8 mouse cellular contexts compared by ENCODE assay signal in genomic region chr13:24937108-24937838, GRCm38 (mm10). TPM values are rescaled to one million over a fixed set of nuclear protein-coding genes. Genes with fewer than 3 reads are reported as not detected.
DNase-seq lines count a peak whose midpoint lies in the region; ATAC-seq and TF ChIP-seq lines count a peak whose summit lies in the region.

Gene Aldh5a1 (minus strand): TSS chr13:24937661.

- DNase-seq in Patski (ENCODE audit: low read depth, low spot score) = no peak
- DNase-seq in cerebellum, adult 9-11 months = peak; percentile 83
- peak; percentile 55 to 70 for DNase-seq in frontal cortex, postnatal 14 days (ENCODE audit: low spot score in 2 of 2)
- DNase-seq in hindbrain, embryonic 11.5 days (ENCODE audit: low spot score) = peak; percentile 87
- peak; percentile 81 for DNase-seq in layer of hippocampus, postnatal 14 days (ENCODE audit: low spot score in 2 of 2)
- DNase-seq in lung, postnatal 10 days = peak; percentile 82
- DNase-seq in retina, embryonic 14.5 days (ENCODE audit: low spot score) = peak; percentile 84
- peak; percentile 67 for DNase-seq in urinary bladder, adult 2 months (ENCODE audit: low spot score)

- in situ Hi-C loops in Patski (cut with MboI; ENCODE audit: low pct_unique_long_range_greater_than_20kb) = loop anchor here (5.0 kb wide), 2 partner anchors 45 to 180 kb away; no protein-coding TSS in a partner anchor

- ATAC-seq in Patski = peak; percentile 88
- ATAC-seq in hindbrain, embryonic 11.5 days (ENCODE audit: low FRiP score) = peak; percentile 92

- peak within 1 kb of the TSS; percentile 76 for H3K27ac ChIP-seq in hindbrain, embryonic 11.5 days (ENCODE audit: low read depth, low read length)

- peak; percentile 93 for TF ChIP-seq CTCF in Patski (IDR thresholded peaks at IDR 0.05)

- H3K36me3 ChIP-seq in hindbrain, embryonic 11.5 days (ENCODE audit: control insufficient read depth, insufficient read depth, low read length) = no peaks in the 10 kb centered on the region

- POLR2A ChIA-PET in Patski (lab: Charles Lee) = interaction anchor here (0.8 to 1.2 kb wide), 2 partner anchors 9 to 27 kb away, joined by 3 read pairs; no protein-coding TSS in a partner anchor

- H3K4me2 ChIP-seq in hindbrain, embryonic 11.5 days (replicated peaks; ENCODE audit: low read depth, low read length) = peak within 1 kb of the TSS; percentile 91

- no peaks in the 10 kb centered on the region for H3K9me3 ChIP-seq in hindbrain, embryonic 11.5 days (ENCODE audit: control insufficient read depth, low read length)

- no peaks in the 10 kb centered on the region for H3K27me3 ChIP-seq in Patski
- H3K27me3 ChIP-seq in hindbrain, embryonic 11.5 days (ENCODE audit: control insufficient read depth, insufficient read depth, low read length) = no peaks in the 10 kb centered on the region; the same call in 1 of the 2 replicates

- no peaks in the 10 kb centered on the region; the same call in 1 of the 2 replicates for H3K4me1 ChIP-seq in hindbrain, embryonic 11.5 days (replicated peaks; ENCODE audit: control insufficient read depth, insufficient read depth, low read length)

- peak within 1 kb of the TSS; percentile 85 for H3K9ac ChIP-seq in hindbrain, embryonic 11.5 days (ENCODE audit: low read depth, low read length)

- CTCF ChIA-PET in Patski (lab: Charles Lee) = interaction anchor here (0.9 to 2.8 kb wide), 5 partner anchors 22 to 80 kb away, joined by 3 to 12 read pairs (median 4); no protein-coding TSS in a partner anchor

- peak within 1 kb of the TSS; percentile 82 for H3K4me3 ChIP-seq in hindbrain, embryonic 11.5 days (ENCODE audit: low read depth, low read length)

- under 1% methylated on average over 75 of the region's 75 CpGs for WGBS in hindbrain, embryonic 11.5 days

RNA-seq across cellular contexts. Expression of gene Aldh5a1, which starts in this region (rescaled TPM):
- 15.6 TPM for polyA plus RNA-seq in Patski (2021)
- polyA plus RNA-seq in hindbrain, embryonic 11.5 days (2014; fragmentation: Nextera tagmentation; extraction: Ambion mirVana) = 6.0 and 7.6 TPM in 2 replicates
- total RNA-seq in layer of hippocampus, postnatal 14 days (2021) = 10 to 100 TPM; 69.4 to 71.2 TPM
- 6.1 TPM in 2 replicates for polyA plus RNA-seq in urinary bladder, adult 2 months (2012; rRNA removed)
